Comparison of ENCODE assay signal across 14 mouse cellular contexts in the genomic region with DNA sequence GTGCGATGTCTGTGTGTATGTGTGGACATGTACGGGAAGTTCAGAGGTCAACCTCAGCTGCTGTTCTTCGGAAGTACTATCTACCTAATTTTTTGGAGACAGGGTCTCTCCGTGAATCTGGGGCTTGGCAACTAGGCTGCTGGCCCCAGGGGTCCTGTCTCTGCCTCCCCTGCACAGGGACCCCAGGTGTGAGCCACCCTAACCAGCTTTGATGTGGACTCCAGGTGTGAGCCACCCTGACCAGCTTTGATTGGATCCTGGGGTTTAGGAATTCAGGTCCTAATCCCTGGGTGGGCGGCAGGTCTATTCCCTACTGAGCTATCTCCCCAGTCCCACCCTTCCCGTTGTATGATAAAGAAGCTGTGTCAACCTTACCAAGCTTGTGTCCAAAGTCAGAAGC.
"Had no signal": no experiment of that assay in that cellular context is flagged by ENCODE, and none has a peak within 500 bp of the region (broad histone marks: within the 10 kb centered on the region; RNA-seq: fewer than 3 reads in every experiment).

No protein-coding gene starts in this region.

- H3K36me3 ChIP-seq: limb, embryonic 13.5 days; liver, embryonic 12.5 days; liver, embryonic 15.5 days; lung, embryonic 15.5 days had no signal

- DNase-seq: kidney, postnatal 14 days; kidney, postnatal 4 days; left cerebral cortex, postnatal 4 days; liver; lung, adult 18-20 months; lung, postnatal 10 days; midbrain, embryonic 14.5 days; thymus, adult 18-20 months; thymus, postnatal 36 days had no signal

- H3K9ac ChIP-seq: liver, embryonic 12.5 days; liver, embryonic 15.5 days; lung, embryonic 15.5 days had no signal

- H3K4me3 ChIP-seq: limb, embryonic 13.5 days; liver, embryonic 12.5 days; liver, embryonic 15.5 days; lung, embryonic 15.5 days had no signal

- H3K27me3 ChIP-seq: limb, embryonic 13.5 days; lung, embryonic 15.5 days had no signal

- H3K4me2 ChIP-seq: limb, embryonic 13.5 days; liver, embryonic 12.5 days; liver, embryonic 15.5 days; lung, embryonic 15.5 days; midbrain, embryonic 11.5 days had no signal

- H3K9me3 ChIP-seq: limb, embryonic 13.5 days; liver, embryonic 12.5 days; liver, embryonic 15.5 days; lung, embryonic 15.5 days had no signal

- H3K27ac ChIP-seq: limb, embryonic 13.5 days; liver, embryonic 12.5 days; liver, embryonic 15.5 days had no signal
